Mouse (Mus musculus) right cerebral cortex, postnatal 36 days (tissue): Measurements from ENCODE around the gene Actl6a.
A peak's percentile ranks its signal among the peaks of the same experiment; 100 is the strongest.
"Not testable (repeated sequence)": the region's sequence is repeated elsewhere in the genome, so short reads cannot be mapped to it uniquely, and the experiment has no call there.

ENCODE experiments used
- DNase-seq, 2 experiments: peaks; one replicate each; pipeline ENCODE4 v3.0.0; 2022; ENCODE audit warnings: low spot score in 2 of 2, mixed read lengths in 1 of 2

Gene Actl6a

GRCm38 (mm10) chr3:32705647-32706348 is at the start of gene Actl6a:
TSS of gene Actl6a (plus strand) at chr3:32706298.
- not testable (repeated sequence) for DNase-seq

- DNase-seq, result no peak
Measured at GRCm38 (mm10) chr3:32656398-32656994, 49.6 kb upstream of the Actl6a start.

GRCm38 (mm10) chr3:32658401-32658800 is 47.7 kb upstream of the Actl6a start:
- DNase-seq, result no peak

GRCm38 (mm10) chr3:32658821-32659220 is 47.3 kb upstream of the Actl6a start:
- DNase-seq, result no peak

- DNase-seq, result no peak
Measured at GRCm38 (mm10) chr3:32659506-32659905, 46.6 kb upstream of the Actl6a start.

- no peak for DNase-seq
Measured at GRCm38 (mm10) chr3:32660276-32660675, 45.8 kb upstream of the Actl6a start.

GRCm38 (mm10) chr3:32660831-32661555 is 45.1 kb upstream of the Actl6a start:
- DNase-seq, result no peak

- no peak for DNase-seq
Measured at GRCm38 (mm10) chr3:32661556-32661930, 44.6 kb upstream of the Actl6a start.

- peak in 1 of 2 experiments; percentile 6 for DNase-seq
Measured at GRCm38 (mm10) chr3:32668256-32668959, 37.7 kb upstream of the Actl6a start.

GRCm38 (mm10) chr3:32669211-32669610 is 36.9 kb upstream of the Actl6a start:
- peak in 1 of 2 experiments; percentile 38 for DNase-seq

- DNase-seq, result no peak
Measured at GRCm38 (mm10) chr3:32670196-32670595, 35.9 kb upstream of the Actl6a start.

GRCm38 (mm10) chr3:32673151-32673550 is 32.9 kb upstream of the Actl6a start:
- no peak for DNase-seq

GRCm38 (mm10) chr3:32676393-32676792 is 29.7 kb upstream of the Actl6a start:
- no peak for DNase-seq

GRCm38 (mm10) chr3:32682910-32683531 is 23.1 kb upstream of the Actl6a start:
- DNase-seq, result no peak

- DNase-seq, result no peak
Measured at GRCm38 (mm10) chr3:32684631-32685030, 21.5 kb upstream of the Actl6a start.

GRCm38 (mm10) chr3:32686537-32686936 is 19.6 kb upstream of the Actl6a start:
- DNase-seq, result no peak

GRCm38 (mm10) chr3:32687156-32687555 is 18.9 kb upstream of the Actl6a start:
- DNase-seq, result no peak

GRCm38 (mm10) chr3:32689567-32689999 is 16.5 kb upstream of the Actl6a start:
- DNase-seq, result no peak

GRCm38 (mm10) chr3:32690008-32690407 is 16.1 kb upstream of the Actl6a start:
- no peak for DNase-seq

- DNase-seq, result no peak
Measured at GRCm38 (mm10) chr3:32690901-32691300, 15.2 kb upstream of the Actl6a start.

GRCm38 (mm10) chr3:32691841-32692240 is 14.3 kb upstream of the Actl6a start:
- DNase-seq, result no peak

- no peak for DNase-seq
Measured at GRCm38 (mm10) chr3:32694211-32694610, 11.9 kb upstream of the Actl6a start.
